Mouse (Mus musculus) olfactory bulb, adult 2 months (tissue): ENCODE data around the gene Pacrg.

ENCODE experiments used
- CTCF ChIP-seq: fragments of 200-500 bp; IDR thresholded peaks from 2 replicates; pipeline ENCODE4 v1.5.1; 2012; ENCODE audit warnings: low read depth, mild to moderate bottlenecking, low read length, moderate library complexity; ENCODE audit not compliant: insufficient read depth
- POLR2A ChIP-seq: fragments of 200-500 bp; IDR thresholded peaks from 2 replicates; pipeline ENCODE4 v1.6.1; 2012; ENCODE audit warnings: mild to moderate bottlenecking, low read depth, low read length, moderate library complexity; ENCODE audit not compliant: insufficient read depth

- TF ChIP-seq POLR2A, result no peak
- no peak for TF ChIP-seq CTCF
Measured at GRCm38 (mm10) chr17:10791661-10792060, 48.5 kb downstream of the Pacrg start.
